ENCODE assay signal across 8 mouse cellular contexts in genomic region chr6:87451016-87451415, GRCm38 (mm10). TPM values are rescaled to one million over a fixed set of nuclear protein-coding genes. Genes with fewer than 3 reads are reported as not detected.
DNase-seq lines count a peak whose midpoint lies in the region; ATAC-seq and TF ChIP-seq lines count a peak whose summit lies in the region.
"Had no signal": no experiment of that assay in that cellular context is flagged by ENCODE, and none has a peak within 500 bp of the region (broad histone marks: within the 10 kb centered on the region; RNA-seq: fewer than 3 reads in every experiment).

No protein-coding gene starts in this region.

- peak in 1 of 2 experiments; percentile 29 for DNase-seq in left cerebral cortex, adult 2 months (ENCODE audit: extremely low spot score in 1 of 2, low spot score in 2 of 2)
- no peak for DNase-seq in left cerebral cortex, adult 11 months (ENCODE audit: low spot score)
- peak; percentile 47 for DNase-seq in CH12.LX (ENCODE audit: extremely low read depth)
- DNase-seq in adrenal gland, postnatal 14 days, result peak; percentile 69
- DNase-seq in kidney, adult 8-10 months, result peak; percentile 37 to 62
- no peak for DNase-seq in cerebellum, adult 11 months

- H3K9me3 ChIP-seq in CH12.LX (replicated peaks; ENCODE audit: low read length), result peaks cover 2% of the 10 kb centered on the region

- H3K4me3 ChIP-seq in left cerebral cortex, adult 2 months, result no peak overlapping the region
- H3K4me3 ChIP-seq in CH12.LX (replicated peaks in 1 of 3; ENCODE audit: low read depth in 2 of 3, low read length in 2 of 3, poor library complexity in 1 of 3), result no peak overlapping the region

- TF ChIP-seq POLR2A in CH12.LX (IDR thresholded peaks at IDR 0.05; ENCODE audit: low read depth, low read length), result no peak

- dilution Hi-C loops in CH12.LX (cut with MboI; ENCODE audit: extremely low pct_ligation_motif_present, extremely low pct_unique_long_range_greater_than_20kb, low sequenced_read_pairs), result no loop called here

- TF ChIP-seq EP300 in CH12.LX (IDR thresholded peaks at IDR 0.05; ENCODE audit: low read length), result no peak

- TF ChIP-seq RAD21 in CH12.LX (IDR thresholded peaks at IDR 0.05; ENCODE audit: low read depth, low read length), result peak; percentile 89

- no peaks in the 10 kb centered on the region for H3K79me2 ChIP-seq in CH12.LX (replicated peaks; ENCODE audit: control insufficient read depth, extremely low read depth, insufficient read depth, poor library complexity, severe bottlenecking)

- H3K27ac ChIP-seq in left cerebral cortex, adult 2 months, result no peak overlapping the region
- H3K27ac ChIP-seq in CH12.LX (ENCODE audit: insufficient read depth, low read depth), result no peak overlapping the region

- in situ Hi-C loops in CH12.LX (cut with MboI; ENCODE audit: low pct_ligation_motif_present, low pct_unique_long_range_greater_than_20kb, low sequenced_read_pairs), result loop anchor here (5.0 to 25.0 kb wide), 3 partner anchors 54 to 346 kb away; partner anchors contain the start of genes Aplf and D6Ertd527e

- ATAC-seq in megakaryocyte, adult 5-6 weeks (ENCODE audit: poor library complexity, severe bottlenecking), result peak; percentile 40; the same call in 1 of the 2 replicates

- peak; percentile 68 for TF ChIP-seq CTCF in left cerebral cortex, adult 2 months (IDR thresholded peaks at IDR 0.05)
- peak; percentile 64 to 87; a peak in 3 of 4 replicates for TF ChIP-seq CTCF in CH12.LX (conservative IDR thresholded peaks at IDR 0.05 in 1 of 2, IDR thresholded peaks at IDR 0.05 in 1 of 2; ENCODE audit: low read depth in 2 of 2, low read length in 2 of 2)

- peaks cover 9% of the 10 kb centered on the region for H3K27me3 ChIP-seq in CH12.LX (replicated peaks)

- H3K4me2 ChIP-seq in CH12.LX (ENCODE audit: insufficient read depth, low read depth, poor library complexity, severe bottlenecking), result no peak overlapping the region

- H3K36me3 ChIP-seq in CH12.LX (replicated peaks in 1 of 2; ENCODE audit: control insufficient read depth in 1 of 2, insufficient read depth in 1 of 2, low read length in 1 of 2), result peaks cover 0 to 2% of the 10 kb centered on the region in 2 experiments

- H3K4me1 ChIP-seq in CH12.LX (ENCODE audit: control insufficient read depth in 1 of 2, insufficient read depth in 2 of 2), result peaks cover 23 to 60% of the 10 kb centered on the region in 2 experiments

- intact Hi-C loops in left cerebral cortex, adult 2 months (cut with DNase I), result loop anchor here (1.0 kb wide), 1 partner anchor 54 kb away; no protein-coding TSS in a partner anchor

- no peak overlapping the region for H3K9ac ChIP-seq in CH12.LX (ENCODE audit: insufficient read depth, low read depth)

TF ChIP-seq in CH12.LX, 34 proteins besides CTCF, POLR2A, EP300 and RAD21:
- TF ChIP-seq SMC3 (IDR thresholded peaks at IDR 0.05; ENCODE audit: low read depth, low read length) (peak; percentile 67), BHLHE40 (IDR thresholded peaks at IDR 0.05; ENCODE audit: low read depth, low read length) (no peak)
TF ChIP-seq in CH12.LX: peak in this region for 1.

RNA-seq across cellular contexts. Expression of gene Bmp10, which starts 22.2 kb away (rescaled TPM):
- total RNA-seq in left cerebral cortex, adult 2 months (2021), result not detected
- total RNA-seq in CH12.LX (2012; rRNA removed) (not detected in 2 replicates), CH12.LX (2014; rRNA removed) (not detected in 2 replicates)
- not detected in 2 replicates for polyA plus RNA-seq in CH12.LX (2012; ENCODE audit: insufficient read length, low read depth)
- total RNA-seq in adrenal gland, postnatal 14 days (2021), result 0.67 TPM in 1 of 2 replicates, not detected in the other
- total RNA-seq in megakaryocyte, adult 5-6 weeks (2015), result not detected in 2 replicates
- not detected in 2 replicates for total RNA-seq in megakaryocyte, adult 5-6 weeks (2017)
- total RNA-seq: layer of hippocampus, adult 8-10 months had no signal

Comparison
In these comparisons a context has a peak if more than half of its experiments do, and no peak if none do; other contexts are left out.
1. DNase-seq: peak in CH12.LX (single experiment), adrenal gland, postnatal 14 days (single experiment) and kidney, adult 8-10 months (2 of 2); none in left cerebral cortex, adult 11 months (single experiment) and cerebellum, adult 11 months (single experiment).